Mouse (Mus musculus) pancreas, adult 10 weeks (tissue): Measurements from ENCODE around the gene Tepsin. TPM values are rescaled to one million over a fixed set of nuclear protein-coding genes. Genes with fewer than 3 reads are reported as not detected.

Experiments
- polyA plus RNA-seq: library from polyadenylated mRNA; stranded (reverse); fragments of 350-450 nt; fragmentation: Illumina TruSeq; extraction: RNeasy Lipid Tissue Mini Kit (QIAGEN cat#74804); gene quantifications from one replicate; pipeline ENCODE4 v1.2.3, GENCODE M21; 2015; ENCODE audit warnings: low read depth, low replicate concordance; ENCODE audit not compliant: insufficient read depth

Tepsin gene
- 11.9 TPM for polyA plus RNA-seq

DNA sequence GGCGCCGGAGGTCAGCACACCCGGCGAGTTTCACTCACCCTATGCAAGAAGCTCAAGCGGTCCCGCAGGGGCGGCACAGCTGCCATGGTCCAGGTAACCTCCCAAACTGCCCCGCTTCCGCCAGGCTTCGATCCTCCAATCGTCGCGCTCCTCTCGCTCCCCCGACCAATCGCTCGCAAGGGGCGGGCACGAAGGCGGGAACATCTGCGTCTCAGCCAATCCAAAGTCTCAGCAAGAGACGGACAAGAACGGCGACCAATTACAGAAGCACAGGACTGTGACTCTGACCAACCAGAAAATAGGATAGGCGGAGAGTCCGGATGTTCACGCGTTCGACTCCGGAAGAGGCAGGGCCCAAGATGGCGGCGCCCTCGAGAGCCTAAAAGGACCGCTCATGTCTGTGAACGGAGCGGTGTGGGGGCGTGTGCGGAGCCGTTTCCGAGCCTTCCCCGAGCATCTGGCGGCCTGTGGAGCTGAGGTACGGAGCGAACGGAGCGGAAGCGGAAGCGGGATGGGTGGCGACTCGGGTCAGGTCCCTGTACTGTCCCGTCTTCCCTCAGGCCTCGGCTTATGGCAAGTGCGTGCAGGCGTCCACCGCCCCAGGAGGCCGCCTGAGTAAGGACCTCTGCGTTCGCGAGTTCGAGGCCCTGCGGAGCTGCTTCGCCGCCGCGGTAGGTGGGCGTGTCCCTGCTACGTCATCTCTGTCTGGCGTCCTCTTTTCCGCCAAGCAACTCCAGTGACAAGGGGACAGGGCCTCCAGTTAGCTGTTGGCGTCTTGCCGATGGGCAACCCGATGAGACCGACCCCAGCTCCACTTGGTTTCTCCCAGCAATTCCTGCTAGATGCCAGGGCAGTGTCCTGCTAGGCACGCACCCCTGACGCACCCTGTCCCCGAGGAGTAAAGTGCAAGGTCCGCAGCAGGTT is at the start of gene Tepsin, which contains the start of gene Ndufaf8:
TSS of gene Tepsin (minus strand) at position 144 of the 924 bp plus-strand sequence.
TSS of gene Ndufaf8 (plus strand) at position 341 of the 924 bp plus-strand sequence.

DNA sequence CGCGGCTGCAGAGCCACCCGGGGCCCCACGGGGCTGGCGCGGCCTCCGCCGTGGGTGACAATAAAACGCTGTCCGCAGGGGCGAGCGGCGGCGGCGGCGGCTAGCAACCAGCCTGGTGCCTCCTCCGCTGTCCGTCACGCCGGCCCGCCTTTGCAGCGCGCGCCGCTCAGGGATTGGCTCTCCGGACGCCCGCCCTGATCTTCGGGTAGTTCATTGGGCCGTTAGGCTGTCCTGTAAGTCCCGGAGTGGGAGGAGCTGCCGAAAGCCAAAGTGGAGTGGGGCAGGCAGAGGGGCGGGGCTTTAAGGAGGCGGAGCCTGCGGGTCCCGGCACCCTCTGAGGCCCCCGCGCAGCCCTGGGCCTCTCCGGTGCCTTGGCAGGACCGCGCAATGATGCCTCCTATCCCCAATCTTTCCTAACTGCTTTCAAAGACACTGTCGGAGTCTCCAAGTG is 11.8 kb downstream of the Tepsin start, which contains the start of gene Cep131:
TSS of gene Cep131 (minus strand) at position 126 of the 451 bp plus-strand sequence.

DNA sequence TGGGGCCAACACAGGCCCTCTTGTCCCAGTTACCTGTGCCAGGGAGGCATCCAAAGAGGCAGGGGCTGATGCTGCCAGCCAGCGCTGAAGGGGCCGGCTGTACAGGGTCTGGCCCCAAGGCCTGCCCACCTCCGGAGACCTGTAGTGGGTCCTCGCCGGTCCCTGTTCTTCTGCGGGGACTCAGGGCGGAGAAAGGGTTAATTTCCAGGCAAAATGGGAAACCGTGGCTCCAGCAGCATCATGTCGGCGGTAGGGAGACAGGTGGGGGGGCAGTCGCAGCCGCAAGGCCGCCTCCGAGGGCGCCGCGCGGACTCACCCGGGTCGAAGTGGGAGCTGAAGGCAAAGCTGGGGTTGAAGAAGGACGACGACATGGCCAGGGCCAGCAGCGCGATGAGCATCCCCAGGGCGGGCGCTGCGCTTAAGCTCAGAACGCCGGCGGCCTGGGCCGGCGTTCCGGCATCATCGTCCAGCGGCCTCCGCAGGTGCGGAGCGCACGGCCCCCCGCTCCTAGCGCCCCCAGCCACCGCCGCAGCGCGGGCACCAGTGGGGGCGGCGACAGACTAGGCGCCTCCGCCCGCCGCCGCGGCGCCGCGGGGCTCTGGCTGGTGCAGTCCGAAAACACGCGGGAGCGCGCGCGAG is 51.9 kb downstream of the Tepsin start, which contains the start of gene Aatk:
TSS of gene Aatk (minus strand) at position 615 of the 639 bp plus-strand sequence.

Other genes starting within 250 kb of the Tepsin start
- 7.9 TPM for gene Chmp6, start 185.3 kb downstream of the Tepsin start, polyA plus RNA-seq
- 14.7 TPM for gene Baiap2, start 156.0 kb downstream of the Tepsin start, polyA plus RNA-seq
- gene Aatk, start 51.6 kb downstream of the Tepsin start, polyA plus RNA-seq = 3.7 TPM
- gene Cep131, start 11.9 kb downstream of the Tepsin start, polyA plus RNA-seq = 9.6 TPM
- 16.9 TPM for gene Ndufaf8, start 197 bp upstream of the Tepsin start, polyA plus RNA-seq
- 29.3 TPM for gene Slc38a10, start 52.6 kb upstream of the Tepsin start, polyA plus RNA-seq
- gene Bahcc1, start 134.2 kb upstream of the Tepsin start, polyA plus RNA-seq = 4.6 TPM
- gene Actg1, start 249.8 kb upstream of the Tepsin start, polyA plus RNA-seq = 280 TPM